Mouse (Mus musculus): Measurements from ENCODE around the gene Rundc3a.

The Rundc3a gene

DNA sequence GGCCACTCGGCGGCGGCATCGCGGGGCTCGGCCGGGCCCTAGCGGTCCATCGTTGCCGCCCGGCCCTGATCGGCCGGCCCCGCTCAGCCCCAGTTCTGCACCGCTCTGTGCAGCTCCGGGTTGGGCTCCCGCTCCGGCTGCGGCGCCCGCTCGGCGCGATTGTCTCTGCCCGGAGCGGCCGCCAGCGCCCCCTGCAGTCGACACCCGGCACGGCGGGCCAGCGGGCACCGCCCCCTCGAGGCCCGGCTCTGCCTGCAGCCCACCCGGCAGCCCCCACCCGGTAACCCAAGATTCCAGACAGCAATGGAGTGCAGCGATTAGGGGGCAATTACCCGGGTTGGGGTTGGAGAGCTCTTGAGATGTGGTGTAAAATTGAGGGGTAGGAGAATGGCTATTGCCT, 54.3 kb downstream of the Rundc3a start, which contains the start of gene Fam171a2:
Gene Fam171a2 (minus strand): TSS at position 186 of the 400 bp plus-strand sequence.
- DNase-seq (ENCODE audit: low read depth, low spot score) = no peak

GRCm38 (mm10) chr11:102448327-102448726, 55.1 kb downstream of the Rundc3a start:
- DNase-seq (ENCODE audit: low read depth, low spot score) = no peak

DNA sequence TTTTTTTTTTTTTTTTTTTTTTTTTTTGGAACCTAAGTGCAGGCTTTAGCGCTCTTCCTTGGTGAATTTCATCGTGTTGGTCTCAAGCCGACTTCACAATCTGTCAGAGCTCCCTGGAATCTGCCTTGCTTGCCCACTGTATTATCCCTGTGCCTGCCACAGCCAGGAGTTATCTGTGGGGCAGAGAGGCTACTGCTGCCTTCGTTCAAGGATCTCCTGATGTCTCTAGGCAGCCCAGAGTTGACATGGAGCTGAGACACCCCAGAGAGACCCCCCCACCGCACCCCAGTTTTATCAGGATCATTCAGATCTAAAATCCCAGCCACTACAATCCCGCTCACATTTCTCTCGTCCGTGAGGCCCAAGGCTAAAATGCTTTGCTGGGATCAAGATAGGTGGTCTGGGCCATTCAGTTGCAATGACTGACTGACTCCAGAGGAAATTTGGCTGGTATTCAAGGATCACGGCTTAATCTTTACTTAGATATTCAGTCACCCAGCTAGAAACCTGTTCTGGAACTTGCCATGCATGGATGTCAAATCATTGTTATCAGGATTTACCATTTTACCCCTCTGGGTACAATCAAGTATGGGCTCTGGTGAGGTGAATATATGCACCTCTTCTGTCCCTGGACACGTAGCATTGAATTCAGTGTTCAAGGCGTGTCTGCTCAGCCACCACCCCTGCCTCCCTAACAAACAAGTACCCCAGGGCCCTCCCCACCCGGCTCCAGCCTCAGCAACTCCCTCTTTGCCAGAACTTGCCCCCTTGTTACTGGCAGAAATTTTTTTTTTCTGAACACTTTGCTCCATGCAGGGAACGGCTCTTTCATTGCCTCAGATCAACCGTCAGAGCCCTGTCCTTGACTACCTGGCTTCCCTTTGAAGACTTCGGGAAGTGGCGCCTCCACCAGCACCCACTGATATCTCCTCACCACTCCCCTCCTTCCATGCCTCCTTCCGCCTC, 56.1 kb downstream of the Rundc3a start:
- DNase-seq (ENCODE audit: low read depth, low spot score) = no peak

Data from brain, embryonic 18.5 days (tissue).